Comparison of ENCODE assay signal across 8 mouse cellular contexts in the genomic region with DNA sequence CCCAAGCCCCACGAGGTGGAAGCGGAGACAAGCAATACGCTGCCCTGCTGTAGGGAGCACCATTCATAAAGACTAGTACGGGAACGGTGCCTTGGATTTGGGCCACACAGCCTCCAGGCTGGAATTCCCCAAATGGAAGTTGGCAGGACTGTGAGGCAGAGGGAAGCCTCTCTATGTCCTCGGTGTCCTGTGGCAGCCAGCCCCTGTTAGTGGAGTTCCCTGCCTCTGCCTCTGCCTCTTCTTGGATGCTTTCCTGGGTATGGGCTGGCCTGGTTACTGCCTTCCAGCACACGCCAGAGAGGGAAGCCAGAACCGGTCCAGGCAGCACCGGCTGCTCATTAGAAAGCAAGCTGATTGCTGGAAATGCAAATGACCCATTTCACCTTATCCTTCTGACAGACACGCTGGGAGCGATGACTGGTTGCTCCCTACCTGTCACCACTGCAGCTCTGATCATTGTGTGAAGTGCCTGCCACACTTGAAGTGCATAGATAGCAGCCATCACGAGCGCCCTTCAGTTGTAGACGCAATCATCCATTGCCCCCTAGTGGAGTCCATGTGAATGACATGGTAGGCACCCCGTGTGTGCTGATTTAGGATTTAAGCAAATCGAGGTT. TPM values are rescaled to one million over a fixed set of nuclear protein-coding genes. Genes with fewer than 3 reads are reported as not detected.
A peak's percentile ranks its signal among the peaks of the same experiment; 100 is the strongest.
DNase-seq lines count a peak whose midpoint lies in the region; ATAC-seq and TF ChIP-seq lines count a peak whose summit lies in the region.

No protein-coding gene starts in this region.

- no peak for TF ChIP-seq POLR2A in lung, adult 2 months (IDR thresholded peaks at IDR 0.05; ENCODE audit: borderline replicate concordance, extremely low read depth, low read depth, low read length)

- no peaks in the 10 kb centered on the region for H3K27me3 ChIP-seq in forebrain, embryonic 15.5 days

- 8% methylated on average over 16 of the region's 16 CpGs for WGBS in forebrain, embryonic 15.5 days
- WGBS in large intestine, adult 2 months: 19% methylated on average over 16 of the region's 16 CpGs
- WGBS in lung, adult 2 months: 10% methylated on average over 16 of the region's 16 CpGs

- TF ChIP-seq CTCF in lung, adult 2 months (IDR thresholded peaks at IDR 0.05; ENCODE audit: insufficient read depth, low read length): peak; percentile 92

- H3K27ac ChIP-seq in forebrain, embryonic 15.5 days (replicated peaks): peak overlapping the region; percentile 94

- peak; percentile 83 for ATAC-seq in forebrain, embryonic 15.5 days (replicated peaks)
- ATAC-seq in neutrophil, adult 5-6 weeks (ENCODE audit: extremely low read depth, insufficient number of reproducible peaks, low FRiP score, poor library complexity, severe bottlenecking): peak; percentile 64; the same call in 1 of the 2 replicates

- peak overlapping the region; percentile 37 for H3K4me2 ChIP-seq in forebrain, embryonic 15.5 days (replicated peaks)

- H3K4me1 ChIP-seq in forebrain, embryonic 15.5 days: peaks cover 52% of the 10 kb centered on the region
- H3K4me1 ChIP-seq in lung, adult 2 months (ENCODE audit: control insufficient read depth, insufficient read depth, low read length): peaks cover 2% of the 10 kb centered on the region

- peak; percentile 89 for DNase-seq in ES-CJ7 (ENCODE audit: low read depth, low spot score)
- peak; percentile 76 for DNase-seq in cerebellum, adult 11 months
- DNase-seq in heart, postnatal 14 days: peak; percentile 75 to 88
- peak; percentile 42 for DNase-seq in large intestine, adult 2 months (ENCODE audit: low read depth, low spot score)
- peak; percentile 68 for DNase-seq in lung, adult 2 months
- DNase-seq in thymus, adult 18-20 months: peak; percentile 42 to 69

- H3K4me3 ChIP-seq in forebrain, embryonic 15.5 days: peak overlapping the region; percentile 13; the same call in 1 of the 2 replicates
- H3K4me3 ChIP-seq in lung, adult 2 months (replicated peaks; ENCODE audit: extremely low read depth, low read depth, low read length): no peak overlapping the region

- H3K36me3 ChIP-seq in forebrain, embryonic 15.5 days: no peaks in the 10 kb centered on the region

- no peaks in the 10 kb centered on the region for H3K9me3 ChIP-seq in forebrain, embryonic 15.5 days

- intact Hi-C loops in heart, postnatal 14 days (cut with DNase I): loop anchor here (1.0 to 10.0 kb wide), 4 partner anchors 70 to 712 kb away; no protein-coding TSS in a partner anchor

- peak overlapping the region; percentile 20; the same call in 1 of the 2 replicates for H3K9ac ChIP-seq in forebrain, embryonic 15.5 days (replicated peaks)

RNA-seq across cellular contexts. Expression of a gene that starts 4.1 kb away (rescaled TPM):
- polyA plus RNA-seq in forebrain, embryonic 15.5 days (2015; fragmentation: Nextera tagmentation; extraction: Ambion mirVana): 0.46 and 0.75 TPM in 2 replicates
- not detected for total RNA-seq in heart, postnatal 14 days (2021)
- not detected in 2 replicates for polyA plus RNA-seq in large intestine, adult 2 months (2012; rRNA removed)
- 0.89 and 1.9 TPM in 2 replicates for polyA plus RNA-seq in lung, adult 2 months (2012; rRNA removed)
- total RNA-seq in neutrophil, adult 5-6 weeks (2017): 0.12 TPM in 2 replicates
